Comparison of ENCODE assay signal across 13 mouse cellular contexts in genomic region chr15:102411077-102411476, GRCm38 (mm10). TPM values are rescaled to one million over a fixed set of nuclear protein-coding genes. Genes with fewer than 3 reads are reported as not detected.
DNase-seq lines count a peak whose midpoint lies in the region; ATAC-seq lines count a peak whose summit lies in the region.
"Had no signal": no experiment of that assay in that cellular context is flagged by ENCODE, and none has a peak within 500 bp of the region (broad histone marks: within the 10 kb centered on the region; RNA-seq: fewer than 3 reads in every experiment).

No protein-coding gene starts in this region.

- peaks cover 44% of the 10 kb centered on the region for H3K4me1 ChIP-seq in kidney, embryonic 15.5 days
- peaks cover 34% of the 10 kb centered on the region; the same call in 1 of the 2 replicates for H3K4me1 ChIP-seq in kidney, embryonic 14.5 days (ENCODE audit: control insufficient read depth, insufficient read depth, low read length)
- peaks cover 46% of the 10 kb centered on the region for H3K4me1 ChIP-seq in embryonic facial prominence, embryonic 13.5 days
- peaks cover 36% of the 10 kb centered on the region for H3K4me1 ChIP-seq in hindbrain, embryonic 14.5 days (replicated peaks; ENCODE audit: control insufficient read depth, insufficient read depth, low read length)
- H3K4me1 ChIP-seq in midbrain, embryonic 12.5 days = peaks cover 40% of the 10 kb centered on the region

- H3K4me3 ChIP-seq in kidney, embryonic 15.5 days (replicated peaks) = peak overlapping the region; percentile 5; the same call in 1 of the 2 replicates
- H3K4me3 ChIP-seq in kidney, embryonic 14.5 days (ENCODE audit: low read length) = no peak overlapping the region
- 0 out of 2 replicates have a peak overlapping the region, but pooled peaks have one; percentile 19 for H3K4me3 ChIP-seq in embryonic facial prominence, embryonic 13.5 days
- no peak overlapping the region for H3K4me3 ChIP-seq in hindbrain, embryonic 14.5 days (replicated peaks; ENCODE audit: low read length)
- no peak overlapping the region for H3K4me3 ChIP-seq in midbrain, embryonic 12.5 days

- H3K9ac ChIP-seq in kidney, embryonic 15.5 days = no peak overlapping the region
- H3K9ac ChIP-seq in kidney, embryonic 14.5 days (ENCODE audit: low read depth, low read length) = no peak overlapping the region
- no peak overlapping the region for H3K9ac ChIP-seq in embryonic facial prominence, embryonic 13.5 days
- no peak overlapping the region for H3K9ac ChIP-seq in hindbrain, embryonic 14.5 days
- no peak overlapping the region for H3K9ac ChIP-seq in midbrain, embryonic 12.5 days (replicated peaks)

- no peak overlapping the region for H3K27ac ChIP-seq in kidney, embryonic 15.5 days
- no peak overlapping the region for H3K27ac ChIP-seq in kidney, embryonic 14.5 days (ENCODE audit: low read depth, low read length)
- no peak overlapping the region for H3K27ac ChIP-seq in embryonic facial prominence, embryonic 13.5 days
- H3K27ac ChIP-seq in hindbrain, embryonic 14.5 days = no peak overlapping the region
- no peak overlapping the region for H3K27ac ChIP-seq in midbrain, embryonic 12.5 days (replicated peaks)

- H3K36me3 ChIP-seq in kidney, embryonic 15.5 days = peaks cover 82% of the 10 kb centered on the region
- H3K36me3 ChIP-seq in kidney, embryonic 14.5 days (ENCODE audit: control insufficient read depth, insufficient read depth, low read length) = peaks cover 62% of the 10 kb centered on the region
- H3K36me3 ChIP-seq in embryonic facial prominence, embryonic 13.5 days = peaks cover 75% of the 10 kb centered on the region
- H3K36me3 ChIP-seq in hindbrain, embryonic 14.5 days (replicated peaks; ENCODE audit: control insufficient read depth, insufficient read depth) = peaks cover 65% of the 10 kb centered on the region
- H3K36me3 ChIP-seq in midbrain, embryonic 12.5 days = peaks cover 64% of the 10 kb centered on the region

- H3K4me2 ChIP-seq in kidney, embryonic 15.5 days = peak overlapping the region; percentile 34; the same call in 1 of the 2 replicates
- no peak overlapping the region for H3K4me2 ChIP-seq in kidney, embryonic 14.5 days (replicated peaks; ENCODE audit: low read depth, low read length)
- H3K4me2 ChIP-seq in embryonic facial prominence, embryonic 13.5 days = peak overlapping the region; percentile 37
- peak overlapping the region; percentile 25 for H3K4me2 ChIP-seq in hindbrain, embryonic 14.5 days (replicated peaks)
- peak overlapping the region; percentile 21 for H3K4me2 ChIP-seq in midbrain, embryonic 12.5 days (replicated peaks)

- no peak for ATAC-seq in kidney, embryonic 15.5 days (replicated peaks; ENCODE audit: low FRiP score)
- no peak for ATAC-seq in kidney, embryonic 14.5 days (ENCODE audit: low FRiP score, low TSS enrichment)
- no peak for ATAC-seq in embryonic facial prominence, embryonic 13.5 days (ENCODE audit: insufficient number of reproducible peaks, insufficient read depth, low FRiP score, low TSS enrichment, low read depth)
- no peak for ATAC-seq in hindbrain, embryonic 14.5 days (ENCODE audit: low FRiP score)
- no peak for ATAC-seq in midbrain, embryonic 12.5 days (ENCODE audit: low FRiP score, low read depth)

- DNase-seq in hindbrain, embryonic 14.5 days (ENCODE audit: low spot score) = no peak
- no peak for DNase-seq in right cerebral cortex, postnatal 36 days (ENCODE audit: low spot score in 2 of 2)
- no peak for DNase-seq in adrenal gland, postnatal 14 days
- no peak for DNase-seq in MN1 (ENCODE audit: low spot score)
- DNase-seq: cerebellum, adult 9-10 months; kidney, postnatal 10 days; left cerebral cortex, postnatal 4 days; retina, postnatal 1 day had no signal

- 94% methylated on average over 1 of the region's 1 CpGs for WGBS in kidney, embryonic 15.5 days
- 96% methylated on average over 1 of the region's 1 CpGs for WGBS in kidney, embryonic 14.5 days
- 86% methylated on average over 1 of the region's 1 CpGs for WGBS in embryonic facial prominence, embryonic 13.5 days
- 100% methylated on average over 1 of the region's 1 CpGs for WGBS in hindbrain, embryonic 14.5 days
- WGBS in midbrain, embryonic 12.5 days = 95% methylated on average over 1 of the region's 1 CpGs

- H3K27me3 ChIP-seq in kidney, embryonic 15.5 days = no peaks in the 10 kb centered on the region
- H3K27me3 ChIP-seq in kidney, embryonic 14.5 days (ENCODE audit: control insufficient read depth, insufficient read depth, low read length) = no peaks in the 10 kb centered on the region
- H3K27me3 ChIP-seq in embryonic facial prominence, embryonic 13.5 days = no peaks in the 10 kb centered on the region
- no peaks in the 10 kb centered on the region for H3K27me3 ChIP-seq in hindbrain, embryonic 14.5 days (ENCODE audit: control insufficient read depth, insufficient read depth, low read length)
- no peaks in the 10 kb centered on the region for H3K27me3 ChIP-seq in midbrain, embryonic 12.5 days

- no peaks in the 10 kb centered on the region for H3K9me3 ChIP-seq in kidney, embryonic 15.5 days (replicated peaks)
- no peaks in the 10 kb centered on the region for H3K9me3 ChIP-seq in kidney, embryonic 14.5 days (ENCODE audit: control insufficient read depth, low read length)
- no peaks in the 10 kb centered on the region for H3K9me3 ChIP-seq in embryonic facial prominence, embryonic 13.5 days
- H3K9me3 ChIP-seq in hindbrain, embryonic 14.5 days (ENCODE audit: control insufficient read depth, low read length) = no peaks in the 10 kb centered on the region
- no peaks in the 10 kb centered on the region for H3K9me3 ChIP-seq in midbrain, embryonic 12.5 days

RNA-seq across cellular contexts. Expression of gene Sp1, which starts 5.1 kb away (rescaled TPM):
- polyA plus RNA-seq in kidney, embryonic 15.5 days (2015; fragmentation: Nextera tagmentation; extraction: Ambion mirVana) = 10.8 and 11.1 TPM in 2 replicates
- polyA plus RNA-seq in kidney, embryonic 14.5 days (2014; fragmentation: Nextera tagmentation; extraction: Ambion mirVana) = 16.5 and 16.8 TPM in 2 replicates
- polyA plus RNA-seq in embryonic facial prominence, embryonic 13.5 days (2015; fragmentation: Nextera tagmentation; extraction: Ambion mirVana) = 12.3 and 14.1 TPM in 2 replicates
- 5.3 and 6.2 TPM in 2 replicates for polyA plus RNA-seq in hindbrain, embryonic 14.5 days (2014; fragmentation: Nextera tagmentation; extraction: Ambion mirVana)
- polyA plus RNA-seq in midbrain, embryonic 12.5 days (2016; fragmentation: Nextera tagmentation; extraction: Ambion mirVana) = 9.6 and 10.2 TPM in 2 replicates
- total RNA-seq in adrenal gland, postnatal 14 days (2021) = 72.6 and 73.7 TPM in 2 replicates

RNA-seq across cellular contexts. Expression of gene Amhr2, which starts 34.1 kb away (rescaled TPM):
- polyA plus RNA-seq in kidney, embryonic 15.5 days (2015; fragmentation: Nextera tagmentation; extraction: Ambion mirVana) = 0.75 and 1.7 TPM in 2 replicates
- 0.51 and 0.95 TPM in 2 replicates for polyA plus RNA-seq in kidney, embryonic 14.5 days (2014; fragmentation: Nextera tagmentation; extraction: Ambion mirVana)
- polyA plus RNA-seq in embryonic facial prominence, embryonic 13.5 days (2015; fragmentation: Nextera tagmentation; extraction: Ambion mirVana) = not detected in 2 replicates
- 0.13 and 0.39 TPM in 2 replicates for polyA plus RNA-seq in hindbrain, embryonic 14.5 days (2014; fragmentation: Nextera tagmentation; extraction: Ambion mirVana)
- 0.29 TPM in 1 of 2 replicates, not detected in the other for polyA plus RNA-seq in midbrain, embryonic 12.5 days (2016; fragmentation: Nextera tagmentation; extraction: Ambion mirVana)
- total RNA-seq in adrenal gland, postnatal 14 days (2021) = 1.5 and 1.6 TPM in 2 replicates
- total RNA-seq: granulocyte monocyte progenitor cell, adult 5-6 weeks had no signal

RNA-seq across cellular contexts. Expression of gene Sp7, which starts 44.1 kb away (rescaled TPM):
- 1.3 and 5.9 TPM in 2 replicates for polyA plus RNA-seq in kidney, embryonic 15.5 days (2015; fragmentation: Nextera tagmentation; extraction: Ambion mirVana)
- polyA plus RNA-seq in kidney, embryonic 14.5 days (2014; fragmentation: Nextera tagmentation; extraction: Ambion mirVana) = 1.0 and 2.0 TPM in 2 replicates
- polyA plus RNA-seq in embryonic facial prominence, embryonic 13.5 days (2015; fragmentation: Nextera tagmentation; extraction: Ambion mirVana) = 24.1 and 32.7 TPM in 2 replicates
- polyA plus RNA-seq in hindbrain, embryonic 14.5 days (2014; fragmentation: Nextera tagmentation; extraction: Ambion mirVana) = 0.64 and 0.82 TPM in 2 replicates
- 0.46 and 0.93 TPM in 2 replicates for polyA plus RNA-seq in midbrain, embryonic 12.5 days (2016; fragmentation: Nextera tagmentation; extraction: Ambion mirVana)
- total RNA-seq in adrenal gland, postnatal 14 days (2021) = not detected in 2 replicates
- total RNA-seq: granulocyte monocyte progenitor cell, adult 5-6 weeks had no signal

RNA-seq across cellular contexts. Expression of gene Prr13, which starts 47.8 kb away (rescaled TPM):
- 82.9 and 86.1 TPM in 2 replicates for polyA plus RNA-seq in kidney, embryonic 15.5 days (2015; fragmentation: Nextera tagmentation; extraction: Ambion mirVana)
- polyA plus RNA-seq in kidney, embryonic 14.5 days (2014; fragmentation: Nextera tagmentation; extraction: Ambion mirVana) = 87.7 and 92.6 TPM in 2 replicates
- polyA plus RNA-seq in embryonic facial prominence, embryonic 13.5 days (2015; fragmentation: Nextera tagmentation; extraction: Ambion mirVana) = 74.8 and 79.2 TPM in 2 replicates
- polyA plus RNA-seq in hindbrain, embryonic 14.5 days (2014; fragmentation: Nextera tagmentation; extraction: Ambion mirVana) = 98.3 and 105 TPM in 2 replicates
- polyA plus RNA-seq in midbrain, embryonic 12.5 days (2016; fragmentation: Nextera tagmentation; extraction: Ambion mirVana) = 84.9 and 97.9 TPM in 2 replicates
- 75.6 and 89.5 TPM in 2 replicates for total RNA-seq in adrenal gland, postnatal 14 days (2021)

RNA-seq across cellular contexts. Expression of gene Pcbp2, which starts 59.3 kb away (rescaled TPM):
- 210 and 217 TPM in 2 replicates for polyA plus RNA-seq in kidney, embryonic 15.5 days (2015; fragmentation: Nextera tagmentation; extraction: Ambion mirVana)
- 305 and 373 TPM in 2 replicates for polyA plus RNA-seq in kidney, embryonic 14.5 days (2014; fragmentation: Nextera tagmentation; extraction: Ambion mirVana)
- polyA plus RNA-seq in embryonic facial prominence, embryonic 13.5 days (2015; fragmentation: Nextera tagmentation; extraction: Ambion mirVana) = 262 and 269 TPM in 2 replicates
- polyA plus RNA-seq in hindbrain, embryonic 14.5 days (2014; fragmentation: Nextera tagmentation; extraction: Ambion mirVana) = 158 and 166 TPM in 2 replicates
- 168 and 186 TPM in 2 replicates for polyA plus RNA-seq in midbrain, embryonic 12.5 days (2016; fragmentation: Nextera tagmentation; extraction: Ambion mirVana)
- 726 and 812 TPM in 2 replicates for total RNA-seq in adrenal gland, postnatal 14 days (2021)

Comparison
In these comparisons a context has a peak if more than half of its experiments do, and no peak if none do; other contexts are left out.
1. H3K4me3 ChIP-seq: peak in kidney, embryonic 15.5 days (single experiment) and embryonic facial prominence, embryonic 13.5 days (single experiment); none in kidney, embryonic 14.5 days (single experiment), hindbrain, embryonic 14.5 days (single experiment) and midbrain, embryonic 12.5 days (single experiment).